Mouse (Mus musculus): Measurements from ENCODE around the gene Sgms1.
"Not testable (repeated sequence)": the region's sequence is repeated elsewhere in the genome, so short reads cannot be mapped to it uniquely, and the experiment has no call there.

Sgms1 gene

DNA sequence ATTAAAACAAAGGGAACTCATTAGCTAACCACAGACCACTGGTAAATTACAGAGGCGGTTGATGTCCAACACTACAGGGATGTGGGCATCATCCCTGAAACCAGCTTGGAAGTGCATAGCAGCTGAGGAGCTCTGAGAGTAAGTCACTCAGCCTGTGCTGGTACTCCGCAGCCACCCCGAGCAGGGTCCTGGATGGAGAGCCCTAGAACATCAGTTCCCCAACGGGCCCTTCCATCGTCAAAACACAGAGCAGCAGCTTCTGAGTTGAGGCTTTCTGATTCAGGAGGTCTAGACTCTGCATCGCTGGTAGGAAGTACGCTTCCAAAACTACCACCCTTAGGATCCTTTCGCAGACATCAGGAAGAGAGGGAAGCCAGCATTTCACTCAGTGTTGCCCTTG lies 5.8 kb downstream of the Sgms1 start:
- no peak for DNase-seq (ENCODE audit: low spot score)

DNA sequence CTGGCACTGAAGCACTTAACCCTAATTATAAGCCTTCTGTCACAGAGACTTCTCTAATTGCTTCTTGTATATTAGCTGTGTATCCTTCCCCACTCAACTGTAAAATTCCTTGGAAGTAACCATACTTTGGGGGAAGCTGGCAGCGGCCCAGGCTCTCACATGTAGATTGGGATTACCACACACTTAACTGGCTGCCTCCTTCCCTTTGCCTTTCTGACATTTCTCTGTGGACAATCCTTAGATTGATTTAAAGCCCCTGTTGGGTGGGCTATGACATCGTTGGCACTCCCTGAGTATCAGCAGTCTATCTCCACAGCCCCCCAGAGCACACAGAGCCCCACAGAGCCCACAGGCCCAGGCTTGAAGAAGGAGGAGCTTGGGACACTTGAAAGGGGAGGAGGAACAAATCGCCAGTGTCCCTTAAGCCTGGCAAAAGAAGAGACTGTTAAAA lies 8.0 kb downstream of the Sgms1 start:
- DNase-seq (ENCODE audit: low spot score), result no peak

DNA sequence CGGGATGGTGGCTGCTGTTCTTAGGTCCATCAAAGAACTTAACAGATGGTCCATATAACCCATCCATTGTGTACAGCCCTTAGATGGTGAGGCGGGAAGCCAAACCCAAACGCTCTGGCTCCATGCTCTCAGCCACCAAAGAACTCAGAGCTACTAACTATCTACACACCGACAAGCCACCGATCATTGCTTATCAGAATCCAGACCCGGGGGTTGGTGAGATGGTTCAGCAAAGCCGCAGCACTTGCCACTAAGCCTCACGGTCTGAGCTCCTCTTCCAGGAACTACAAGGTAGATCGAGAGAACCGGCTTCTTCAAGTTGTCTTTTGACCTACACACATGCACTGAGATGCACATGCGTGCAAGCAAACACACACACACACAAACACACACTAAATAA lies 8.8 kb downstream of the Sgms1 start:
- DNase-seq (ENCODE audit: low spot score), result no peak

DNA sequence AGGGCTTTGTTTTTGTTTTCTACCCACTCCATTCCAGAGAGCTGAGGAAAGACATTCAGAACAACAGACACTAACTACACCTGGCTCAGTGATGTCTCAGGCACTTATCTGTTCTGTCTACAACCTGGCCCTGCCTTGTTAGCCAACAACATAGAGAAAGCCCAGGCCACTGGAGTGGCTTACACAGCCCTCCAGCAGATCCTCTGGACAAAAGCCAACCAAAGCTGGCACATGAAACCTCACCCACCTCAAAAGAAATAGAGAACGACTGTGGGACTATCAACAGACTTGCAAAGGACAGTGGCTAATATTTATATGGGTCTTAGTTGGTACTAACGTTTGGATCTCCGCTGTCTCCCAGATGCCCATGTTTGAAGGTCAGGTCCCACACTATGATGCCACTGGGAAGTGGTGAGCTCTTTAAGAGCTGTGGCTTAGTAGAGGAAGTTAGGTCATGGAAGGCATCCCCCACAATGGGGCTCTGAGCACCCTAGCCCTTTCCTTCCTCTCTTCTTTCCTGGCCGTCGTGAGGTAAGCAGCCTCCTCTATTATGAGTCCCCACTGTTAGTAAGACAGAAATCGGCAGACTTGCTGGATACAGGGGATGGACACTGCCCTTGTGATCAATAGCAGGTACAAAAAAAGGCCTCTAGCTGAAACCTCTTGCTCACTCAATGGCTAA lies 10.1 kb downstream of the Sgms1 start:
- DNase-seq (ENCODE audit: low spot score), result no peak

DNA sequence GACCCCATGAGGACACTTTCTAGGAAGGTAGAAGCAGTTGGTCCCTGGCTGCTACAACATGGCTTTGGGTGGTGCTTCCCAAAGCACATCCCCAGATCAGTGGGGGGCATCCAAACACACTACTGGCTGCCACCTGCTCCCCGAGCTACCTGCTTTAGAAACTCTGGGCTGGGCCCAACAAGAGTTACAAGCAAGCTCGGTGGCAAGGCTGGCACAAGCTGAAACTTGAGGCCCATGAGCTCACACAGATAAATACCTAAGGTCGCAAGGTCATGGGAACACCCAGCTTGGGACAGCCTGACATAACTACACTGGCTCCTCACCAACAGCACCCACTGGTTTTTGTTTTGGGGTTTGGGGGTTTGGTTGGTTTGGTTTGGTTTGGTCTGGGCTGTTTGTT lies 10.9 kb downstream of the Sgms1 start:
- DNase-seq (ENCODE audit: low spot score), result no peak

DNA sequence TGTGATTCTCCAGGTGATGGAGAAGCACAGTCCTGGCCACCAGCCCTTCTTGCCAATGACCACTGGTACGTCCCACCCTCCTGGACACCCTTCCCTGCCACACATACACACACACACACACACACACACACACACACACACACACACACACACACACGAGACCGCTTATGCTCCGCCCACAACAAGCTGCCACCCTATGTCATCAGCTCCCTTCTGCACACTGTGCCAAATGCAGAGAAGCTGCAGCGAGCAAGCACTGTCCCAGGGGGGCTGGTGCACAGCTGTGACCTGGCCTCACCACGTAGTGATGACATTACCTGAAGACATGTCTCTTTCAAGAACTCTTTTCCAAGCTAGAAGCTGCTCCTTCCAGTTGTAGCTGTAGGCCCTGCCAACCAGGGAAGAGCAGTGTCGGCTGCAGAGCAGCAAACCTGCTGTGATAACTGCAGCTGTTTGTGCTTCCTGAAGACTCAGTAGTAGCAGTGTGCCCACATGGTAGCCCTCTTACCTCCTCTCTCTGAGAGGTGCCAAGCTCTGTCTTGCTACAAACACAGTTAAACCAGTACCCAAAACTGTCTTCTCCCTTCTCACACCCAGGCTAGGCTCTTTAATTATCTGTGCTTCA lies 11.7 kb downstream of the Sgms1 start:
- DNase-seq (ENCODE audit: low spot score), result no peak

DNA sequence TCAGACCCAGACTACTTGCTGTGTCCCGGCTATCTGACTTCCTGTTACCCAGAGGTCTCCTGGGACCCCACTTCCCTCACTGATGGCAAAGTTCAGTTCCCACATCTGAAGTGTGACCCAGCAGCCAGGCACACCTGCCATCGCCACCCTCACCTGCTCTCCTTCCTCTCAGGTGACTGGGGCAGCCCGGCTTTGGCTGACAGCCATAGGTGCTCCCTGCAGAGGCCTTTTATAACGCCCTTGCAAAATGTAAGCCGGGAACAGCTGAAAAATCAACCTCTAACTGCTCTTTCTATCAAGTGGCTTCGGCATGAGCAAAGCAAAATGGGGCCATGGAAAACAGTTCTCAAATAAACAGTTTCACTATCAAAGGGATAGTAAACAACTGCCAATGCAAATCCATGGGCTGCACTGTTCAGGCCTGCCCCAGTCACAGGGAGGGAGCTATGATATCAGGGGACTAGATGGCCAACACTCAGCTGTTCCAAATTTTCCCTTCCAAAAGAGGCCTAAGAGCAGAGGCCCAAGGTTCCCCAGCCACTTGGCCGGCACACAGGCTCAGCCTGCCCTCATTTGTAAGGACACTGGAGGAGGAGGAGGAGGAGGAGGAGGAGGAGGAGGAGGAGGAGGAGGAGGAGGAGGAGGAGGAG lies 12.5 kb downstream of the Sgms1 start:
- no peak for DNase-seq (ENCODE audit: low spot score)

DNA sequence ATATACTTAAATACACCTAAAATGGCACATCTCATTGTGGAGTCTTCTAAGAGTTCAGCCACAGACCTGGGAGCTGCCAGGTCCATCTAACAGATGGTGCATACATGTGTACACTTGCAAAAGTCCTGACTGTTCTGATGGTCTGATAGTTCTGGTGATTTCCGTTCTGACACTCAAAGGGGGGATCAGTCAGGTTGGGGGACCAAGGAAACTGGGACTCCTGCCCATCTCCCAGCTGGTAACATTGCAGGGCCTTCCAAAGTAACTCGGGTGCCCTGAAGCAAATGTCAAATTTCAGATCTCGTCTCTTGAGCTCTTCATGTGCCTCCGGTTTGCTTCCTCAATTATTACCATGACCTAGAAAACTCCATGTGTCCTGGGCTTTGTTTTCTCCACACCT lies 13.5 kb downstream of the Sgms1 start:
- no peak for DNase-seq (ENCODE audit: low spot score)

DNA sequence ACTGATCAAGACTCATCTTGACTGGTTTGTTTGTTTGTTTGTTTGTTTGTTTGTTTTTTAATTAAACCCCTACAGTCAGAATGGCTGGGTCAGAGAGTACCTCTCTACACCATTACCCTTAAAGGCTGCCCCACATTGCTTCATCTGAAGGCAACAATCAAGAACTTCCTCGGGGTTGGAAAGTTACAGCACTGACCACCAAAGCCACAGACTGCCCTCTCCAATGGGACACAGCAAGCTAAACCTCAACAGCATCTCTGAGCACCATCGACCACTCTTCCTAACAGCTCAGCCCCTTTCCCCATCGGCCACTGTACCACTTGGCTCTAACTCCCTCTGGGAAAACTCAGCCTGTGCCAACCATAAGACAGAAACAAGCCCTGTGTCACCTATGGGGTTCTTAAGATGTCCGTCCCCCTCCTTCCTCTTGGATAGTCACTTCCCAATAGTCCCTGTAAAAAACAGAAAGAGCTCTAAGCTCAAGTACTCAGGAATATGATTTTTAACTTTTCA lies 14.0 kb downstream of the Sgms1 start:
- no peak for DNase-seq (ENCODE audit: low spot score)

DNA sequence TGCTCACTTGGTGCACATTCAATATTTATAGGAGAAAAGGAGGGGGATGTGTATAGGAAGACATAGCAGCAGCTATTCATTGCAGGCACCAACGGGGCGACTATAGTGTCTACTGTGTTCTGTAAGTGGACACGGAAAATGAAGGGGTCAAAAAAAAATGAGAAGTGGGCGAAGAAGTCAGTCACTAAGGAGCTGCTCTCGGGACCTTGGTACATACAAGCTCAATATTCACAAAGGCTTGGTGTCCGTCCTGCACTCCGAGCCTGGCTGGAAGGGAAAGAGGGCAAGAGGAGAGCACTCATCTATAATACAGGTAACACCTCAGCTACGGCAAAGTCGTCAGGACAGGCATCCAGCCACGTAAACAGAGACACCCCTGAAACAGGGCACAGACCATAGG lies 14.8 kb downstream of the Sgms1 start:
- DNase-seq (ENCODE audit: low spot score), result no peak

DNA sequence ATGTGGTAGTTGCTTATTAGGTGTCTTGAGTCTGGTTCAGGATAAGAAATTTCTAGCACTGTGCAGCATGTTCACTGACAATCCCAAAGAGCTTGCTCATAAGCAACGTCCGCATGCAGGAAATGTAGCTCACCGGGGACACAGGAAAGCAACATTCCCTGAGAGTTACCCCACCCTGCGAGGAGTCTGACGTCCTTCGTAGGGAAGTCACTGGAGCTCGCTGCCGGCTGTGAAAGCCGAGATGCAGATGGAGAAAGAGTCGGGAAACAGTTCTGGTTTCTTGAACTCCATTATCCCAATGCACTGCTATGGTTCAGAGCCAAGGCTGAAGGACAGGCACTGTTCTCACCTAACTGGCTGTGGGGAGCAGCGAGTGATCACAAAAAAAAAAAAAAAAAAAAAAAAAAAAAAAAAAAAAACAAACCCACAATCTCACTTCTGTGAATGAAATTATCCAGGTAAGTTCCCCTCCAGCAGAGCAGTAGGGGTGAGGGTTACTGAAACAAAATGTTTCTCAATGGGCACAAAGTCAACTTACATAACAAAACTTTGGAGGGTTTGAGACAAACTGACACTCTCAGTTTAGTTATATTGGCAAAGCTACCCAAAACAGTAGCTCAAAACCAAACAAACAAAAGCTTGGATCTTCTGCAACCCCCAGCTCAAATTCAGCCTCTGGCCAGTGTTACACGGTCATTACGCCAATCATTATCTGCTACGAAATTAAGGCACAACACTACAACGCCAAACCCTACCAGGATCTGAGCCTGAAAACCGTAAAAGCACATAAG lies 15.5 kb downstream of the Sgms1 start:
- DNase-seq (ENCODE audit: low spot score), result peak; percentile 54

DNA sequence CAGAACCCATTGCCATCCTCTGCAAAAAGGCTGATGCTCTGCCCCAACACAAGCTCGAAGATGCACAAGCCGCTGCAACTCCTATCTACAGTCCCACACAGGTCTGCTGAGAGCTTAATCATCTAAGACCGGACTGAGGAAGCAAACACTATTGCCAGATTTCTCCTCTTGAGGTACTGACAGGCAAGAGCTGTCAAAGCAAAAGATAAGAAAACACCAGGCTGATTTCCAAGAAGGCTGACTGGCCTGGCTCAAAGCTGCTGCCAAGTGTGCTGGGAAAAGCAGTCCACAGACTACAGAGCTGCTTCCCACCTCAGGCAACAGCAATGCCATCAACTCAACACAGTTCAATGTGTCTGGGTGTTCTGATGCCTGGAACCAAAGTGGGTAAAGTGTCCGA lies 17.1 kb downstream of the Sgms1 start:
- peak; percentile 47 for DNase-seq (ENCODE audit: low spot score)

DNA sequence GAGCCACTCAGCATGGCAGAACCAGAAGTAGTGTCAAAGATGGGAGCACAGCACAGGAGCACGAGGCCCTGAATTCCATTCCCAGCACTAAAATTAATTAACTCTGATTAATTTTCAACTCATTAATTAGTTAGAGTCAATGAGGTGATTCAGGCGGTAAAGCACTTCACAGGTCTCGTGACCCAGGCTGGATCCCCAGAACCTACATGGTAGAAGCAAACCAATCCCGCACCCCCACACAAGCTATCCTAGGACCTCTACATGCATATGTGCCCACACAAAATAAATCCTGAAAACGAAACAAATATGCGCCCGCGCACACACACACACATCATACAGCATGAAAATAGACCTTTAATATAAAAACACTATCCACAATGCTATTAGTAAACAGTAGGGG lies 22.2 kb downstream of the Sgms1 start:
- DNase-seq (ENCODE audit: low spot score), result no peak

DNA sequence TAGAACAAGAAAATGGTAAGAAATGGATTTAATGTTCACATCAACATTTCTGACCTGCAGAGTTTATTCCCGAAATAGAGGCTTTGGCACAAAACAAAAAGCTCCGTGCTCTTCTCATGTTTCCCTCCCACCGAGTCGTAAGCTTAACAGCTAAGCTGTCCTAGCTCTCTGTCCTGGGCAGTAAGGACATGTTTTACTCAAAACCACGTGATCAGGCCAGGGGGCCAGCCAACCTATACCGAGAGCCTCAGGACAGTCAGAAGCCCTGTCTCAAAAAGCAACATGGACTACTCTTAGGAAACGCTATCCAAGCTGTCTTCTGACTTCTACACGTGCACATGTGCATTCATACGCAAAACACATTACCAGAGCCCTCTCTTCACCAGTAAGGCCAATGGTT lies 23.1 kb downstream of the Sgms1 start:
- DNase-seq (ENCODE audit: low spot score), result no peak

DNA sequence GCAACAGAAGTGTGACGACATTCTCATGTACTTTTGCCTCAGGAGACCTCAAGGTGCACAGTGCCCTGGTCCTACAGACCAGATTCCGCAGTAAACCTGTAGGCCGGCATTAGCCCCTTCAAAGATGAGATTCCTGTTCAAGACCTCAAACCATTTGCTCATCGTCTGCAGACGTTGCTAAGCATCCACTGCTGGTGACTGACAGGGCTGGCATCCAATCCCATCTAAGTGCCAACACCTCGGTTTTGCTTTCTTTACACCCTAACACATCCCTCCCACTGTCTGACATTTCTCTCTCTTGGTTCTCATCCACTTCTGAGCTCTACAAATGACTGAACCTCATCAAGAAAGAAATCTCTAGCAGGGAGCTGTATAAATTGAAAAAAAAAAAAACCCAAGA lies 24.4 kb downstream of the Sgms1 start:
- no peak for DNase-seq (ENCODE audit: low spot score)

DNA sequence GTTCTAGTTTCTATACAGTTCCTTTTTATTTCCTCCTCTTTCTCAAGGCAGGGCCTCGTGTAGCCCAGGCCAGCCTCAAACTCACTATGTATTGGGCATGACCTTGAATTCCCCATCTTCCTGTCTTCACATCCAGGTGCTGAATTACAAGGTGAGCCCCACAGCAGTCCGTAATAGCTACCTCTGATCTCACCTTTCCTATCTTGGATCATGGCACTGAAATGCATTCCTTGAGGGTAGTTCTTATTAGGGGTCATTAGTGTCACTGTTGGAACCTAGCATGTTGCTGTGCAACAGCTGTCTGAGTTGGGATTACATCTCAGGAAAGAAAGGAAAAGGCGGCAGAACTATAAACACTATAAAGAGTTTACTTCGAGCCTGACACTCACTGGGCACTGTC lies 25.9 kb downstream of the Sgms1 start:
- DNase-seq (ENCODE audit: low spot score), result no peak

DNA sequence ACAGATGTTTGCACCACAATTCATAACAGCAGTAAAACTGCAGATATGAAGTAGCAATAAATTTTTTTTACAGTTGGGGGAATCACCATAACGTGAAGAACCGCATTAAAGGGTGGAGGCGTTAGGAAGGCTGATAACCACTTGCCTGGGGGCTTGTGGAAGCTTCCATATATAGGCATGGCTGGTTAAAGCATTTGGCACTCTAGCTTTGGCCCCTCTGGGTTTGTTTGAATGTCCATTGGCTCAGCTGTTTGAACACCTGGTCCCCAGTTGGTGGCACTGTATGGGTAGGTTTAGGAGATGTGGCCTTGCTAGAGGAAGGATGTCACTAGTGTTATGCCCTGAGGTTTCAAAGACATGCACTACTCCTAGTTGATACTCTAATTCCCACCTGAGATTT lies 27.0 kb downstream of the Sgms1 start:
- no peak for DNase-seq (ENCODE audit: low spot score)

DNA sequence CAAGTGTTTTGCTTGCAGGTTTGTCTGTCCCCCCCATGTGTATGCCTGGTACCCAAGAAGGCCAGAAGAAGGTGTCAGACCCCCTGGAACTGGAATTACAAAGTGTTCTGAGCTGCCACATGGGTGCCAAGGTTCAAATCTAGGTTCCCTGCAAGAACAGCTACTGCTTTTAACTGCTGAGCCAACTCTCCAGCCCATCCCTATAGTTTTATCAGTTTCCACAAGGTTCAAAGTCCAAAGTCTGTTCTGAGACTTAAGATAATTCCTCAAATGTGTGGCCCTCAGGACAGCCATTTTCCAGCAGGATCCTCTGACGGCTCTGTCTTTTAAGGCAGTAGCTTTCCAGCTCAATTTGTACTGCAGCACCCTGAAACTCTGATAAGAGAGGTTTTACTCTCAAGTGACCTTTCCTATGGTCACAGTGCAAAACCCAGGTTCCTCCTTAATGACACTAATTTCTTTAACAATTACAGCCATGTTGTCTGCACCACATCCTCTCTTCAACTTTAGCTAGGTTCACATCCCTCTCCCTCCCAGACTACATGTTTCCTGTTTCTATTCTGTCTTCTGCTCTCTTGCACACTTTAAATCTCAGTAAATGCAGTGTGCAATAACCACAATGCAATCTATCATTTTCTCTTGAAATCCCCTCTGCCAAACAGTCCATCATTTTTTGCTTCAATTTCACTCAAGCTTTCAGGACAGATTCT lies 28.4 kb downstream of the Sgms1 start:
- DNase-seq (ENCODE audit: low spot score), result no peak

DNA sequence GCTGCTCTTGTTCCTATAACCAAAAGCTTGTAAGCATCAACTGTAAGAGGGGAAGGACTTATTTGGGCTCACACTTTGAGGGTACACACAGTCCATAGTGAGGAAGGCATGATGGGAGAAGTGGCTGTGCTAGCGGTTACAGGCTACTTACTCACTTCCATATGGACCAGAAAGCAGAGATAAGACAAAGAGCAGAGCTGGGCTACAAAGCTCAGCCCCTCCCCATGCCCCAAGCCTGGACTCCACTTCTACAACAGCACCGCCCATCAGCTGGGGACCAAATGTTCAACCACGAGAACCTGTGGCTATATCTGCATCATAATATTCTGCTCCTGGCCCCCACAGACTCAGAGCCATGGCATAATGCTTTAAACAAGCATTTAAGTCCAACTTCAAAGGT lies 29.0 kb downstream of the Sgms1 start:
- no peak for DNase-seq (ENCODE audit: low spot score)

DNA sequence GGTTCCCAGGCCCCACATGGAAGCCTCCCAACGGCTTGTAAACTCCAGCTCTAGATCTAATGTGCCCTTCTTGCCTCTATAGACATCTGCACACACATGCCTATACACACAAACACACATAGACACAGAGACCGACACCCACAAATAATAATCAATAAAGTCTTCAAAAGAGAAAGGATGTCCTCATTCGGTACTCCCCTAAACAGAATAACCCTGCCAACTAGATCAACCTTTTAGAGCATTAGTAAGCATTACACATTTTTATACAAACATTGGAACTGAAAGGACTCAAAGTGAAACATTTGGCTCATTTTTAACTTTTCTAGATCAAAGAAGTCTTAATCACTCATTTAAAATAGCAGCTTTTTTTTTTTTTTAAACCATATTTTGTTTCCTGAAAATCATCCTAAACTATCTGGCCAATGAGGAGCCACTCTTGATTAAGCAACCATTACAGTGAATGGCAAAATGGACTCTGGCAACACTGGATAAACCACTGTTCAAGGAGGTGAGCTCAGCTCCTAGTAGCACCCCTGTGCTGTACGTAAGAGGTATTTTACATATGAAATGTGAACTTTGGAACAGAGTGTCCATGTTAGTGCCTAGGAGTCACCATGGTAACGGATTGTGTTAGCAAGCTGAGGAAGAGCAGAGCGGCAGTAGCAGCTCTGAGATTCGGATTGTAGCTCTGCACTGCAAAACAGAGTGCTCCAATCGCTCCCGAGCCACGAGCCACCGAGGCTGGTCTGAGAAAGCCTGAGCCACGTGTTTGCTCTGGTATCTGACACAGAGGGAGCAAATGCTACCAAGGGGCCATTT lies 30.6 kb downstream of the Sgms1 start:
- peak; percentile 47 for DNase-seq (ENCODE audit: low spot score)

DNA sequence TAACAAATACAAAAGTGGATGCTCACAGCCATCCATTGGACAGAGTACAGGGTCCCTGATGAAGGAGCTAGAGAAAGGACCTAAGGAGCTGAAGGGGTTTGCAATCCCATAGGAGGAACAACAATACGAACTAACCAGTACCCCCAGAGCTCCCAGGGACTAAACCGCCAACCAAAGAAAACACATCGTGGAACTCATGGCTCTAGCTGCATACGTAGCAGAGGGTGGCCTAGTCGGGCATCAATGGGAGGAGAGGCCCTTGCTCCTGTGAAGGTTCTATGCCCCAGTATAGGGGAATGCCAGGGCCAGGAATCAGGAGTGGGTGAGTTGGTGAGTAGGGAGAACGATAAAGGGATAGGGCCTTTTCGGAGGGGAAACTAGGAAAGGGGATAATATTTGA lies 31.5 kb downstream of the Sgms1 start:
- not testable (repeated sequence) for DNase-seq (ENCODE audit: low spot score)

All from lung, postnatal 25 days (tissue).